In genomic region chr14:122449601-122450495, GRCm38 (mm10) we compare ENCODE assay signal across 9 mouse cellular contexts. TPM values are rescaled to one million over a fixed set of nuclear protein-coding genes. Genes with fewer than 3 reads are reported as not detected.
DNase-seq lines count a peak whose midpoint lies in the region; ATAC-seq and TF ChIP-seq lines count a peak whose summit lies in the region.
"Had no signal": no experiment of that assay in that cellular context is flagged by ENCODE, and none has a peak within 500 bp of the region (broad histone marks: within the 10 kb centered on the region; RNA-seq: fewer than 3 reads in every experiment).

No protein-coding gene starts in this region.

- no peaks in the 10 kb centered on the region for H3K79me2 ChIP-seq in heart, adult 2 months (replicated peaks; ENCODE audit: control insufficient read depth, insufficient read depth, low read length)

- peaks cover 22% of the 10 kb centered on the region for H3K4me1 ChIP-seq in heart, embryonic 12.5 days (replicated peaks)
- no peaks in the 10 kb centered on the region for H3K4me1 ChIP-seq in heart, adult 2 months (ENCODE audit: control insufficient read depth, insufficient read depth, low read length)
- H3K4me1 ChIP-seq in forebrain, embryonic 14.5 days (ENCODE audit: control insufficient read depth, insufficient read depth, low read length) = peaks cover 39% of the 10 kb centered on the region
- peaks cover 59% of the 10 kb centered on the region for H3K4me1 ChIP-seq in midbrain, embryonic 10.5 days

- H3K36me3 ChIP-seq in heart, embryonic 12.5 days = no peaks in the 10 kb centered on the region
- H3K36me3 ChIP-seq in heart, adult 2 months (ENCODE audit: control insufficient read depth, insufficient read depth, low read length) = no peaks in the 10 kb centered on the region
- H3K36me3 ChIP-seq in forebrain, embryonic 14.5 days (ENCODE audit: control insufficient read depth, insufficient read depth, low read length) = no peaks in the 10 kb centered on the region
- H3K36me3 ChIP-seq in midbrain, embryonic 10.5 days = no peaks in the 10 kb centered on the region

- peaks cover 81% of the 10 kb centered on the region for H3K27me3 ChIP-seq in heart, embryonic 12.5 days (replicated peaks)
- peaks cover 15% of the 10 kb centered on the region for H3K27me3 ChIP-seq in heart, adult 2 months (ENCODE audit: control insufficient read depth, insufficient read depth, low read length)
- H3K27me3 ChIP-seq in forebrain, embryonic 14.5 days (replicated peaks; ENCODE audit: control insufficient read depth, insufficient read depth, low read length) = peaks cover 33% of the 10 kb centered on the region
- peaks cover 97% of the 10 kb centered on the region for H3K27me3 ChIP-seq in midbrain, embryonic 10.5 days (ENCODE audit: low read depth, poor library complexity, severe bottlenecking)

- H3K4me2 ChIP-seq in heart, embryonic 12.5 days = peak overlapping the region; percentile 90
- H3K4me2 ChIP-seq in forebrain, embryonic 14.5 days (ENCODE audit: low read length) = peak overlapping the region; percentile 73

- H3K4me3 ChIP-seq in heart, embryonic 12.5 days = peak overlapping the region; percentile 49
- H3K4me3 ChIP-seq in heart, adult 2 months = no peak overlapping the region
- H3K4me3 ChIP-seq in forebrain, embryonic 14.5 days (ENCODE audit: low read depth, low read length) = peak overlapping the region; percentile 39
- peak overlapping the region; percentile 64 for H3K4me3 ChIP-seq in midbrain, embryonic 10.5 days

- no peaks in the 10 kb centered on the region for H3K9me3 ChIP-seq in heart, embryonic 12.5 days (replicated peaks)
- H3K9me3 ChIP-seq in forebrain, embryonic 14.5 days (replicated peaks; ENCODE audit: control insufficient read depth, low read length) = no peaks in the 10 kb centered on the region
- H3K9me3 ChIP-seq in midbrain, embryonic 10.5 days (replicated peaks) = no peaks in the 10 kb centered on the region

- TF ChIP-seq POLR2A in heart, adult 2 months (IDR thresholded peaks at IDR 0.05; ENCODE audit: insufficient read depth, low read depth, low read length) = no peak

- intact Hi-C loops in heart, adult 2 months (cut with DNase I) = no loop called here

- no peak for TF ChIP-seq CTCF in heart, adult 2 months (IDR thresholded peaks at IDR 0.05)

- ATAC-seq in heart, embryonic 12.5 days (ENCODE audit: insufficient number of reproducible peaks, low FRiP score) = no peak
- peak; percentile 38; the same call in 1 of the 2 replicates for ATAC-seq in cerebellum, adult (ENCODE audit: insufficient number of reproducible peaks, low FRiP score, low TSS enrichment)
- no peak for ATAC-seq in forebrain, embryonic 14.5 days

- no peak for TF ChIP-seq EP300 in heart, adult 2 months (IDR thresholded peaks at IDR 0.05; ENCODE audit: insufficient read depth, low read depth, low read length)

- H3K9ac ChIP-seq in heart, embryonic 12.5 days = no peak overlapping the region
- H3K9ac ChIP-seq in heart, adult 2 months (ENCODE audit: low read depth, low read length) = no peak overlapping the region
- peak overlapping the region; percentile 67 for H3K9ac ChIP-seq in forebrain, embryonic 14.5 days (ENCODE audit: low read length)

- no peak for DNase-seq in heart, adult 2 months
- DNase-seq in forebrain, embryonic 14.5 days (ENCODE audit: low spot score) = peak; percentile 55
- no peak for DNase-seq in midbrain, embryonic 10.5 days (ENCODE audit: low spot score)
- no peak for DNase-seq in frontal cortex, postnatal 14 days (ENCODE audit: low spot score in 2 of 2)
- no peak for DNase-seq in kidney, postnatal 36 days
- DNase-seq in left cerebral cortex, adult 11 months (ENCODE audit: low spot score) = no peak

- 3% methylated on average over 29 of the region's 29 CpGs for WGBS in heart, embryonic 12.5 days
- 5% methylated on average over 29 of the region's 29 CpGs for WGBS in heart, adult 2 months
- 4% methylated on average over 29 of the region's 29 CpGs for WGBS in forebrain, embryonic 14.5 days
- WGBS in midbrain, embryonic 10.5 days = 2% methylated on average over 29 of the region's 29 CpGs

- no peak overlapping the region for H3K27ac ChIP-seq in heart, embryonic 12.5 days (ENCODE audit: poor library complexity, severe bottlenecking)
- no peak overlapping the region for H3K27ac ChIP-seq in heart, adult 2 months
- H3K27ac ChIP-seq in forebrain, embryonic 14.5 days (ENCODE audit: low read depth, low read length) = peak overlapping the region; percentile 86
- peak overlapping the region; percentile 93 for H3K27ac ChIP-seq in midbrain, embryonic 10.5 days (replicated peaks)

RNA-seq across cellular contexts. Expression of gene Gm5089, which starts 1.1 kb away (rescaled TPM):
- polyA plus RNA-seq in heart, embryonic 12.5 days (2016; fragmentation: Nextera tagmentation; extraction: Ambion mirVana) = not detected in 2 replicates
- total RNA-seq in heart, adult 2 months (2021) = not detected
- not detected in 2 replicates for polyA plus RNA-seq in heart, adult 2 months (2012; rRNA removed)
- 0.25 and 0.33 TPM in 2 replicates for polyA plus RNA-seq in forebrain, embryonic 14.5 days (2014; fragmentation: Nextera tagmentation; extraction: Ambion mirVana)
- 0.82 and 1.3 TPM in 2 replicates for polyA plus RNA-seq in midbrain, embryonic 10.5 days (2016; fragmentation: Nextera tagmentation; extraction: Ambion mirVana)
- total RNA-seq: common myeloid progenitor, adult 5-6 weeks had no signal

RNA-seq across cellular contexts. Expression of gene Zic5, which starts 15.6 kb away (rescaled TPM):
- 0.04 TPM in 1 of 2 replicates, not detected in the other for polyA plus RNA-seq in heart, embryonic 12.5 days (2016; fragmentation: Nextera tagmentation; extraction: Ambion mirVana)
- total RNA-seq in heart, adult 2 months (2021) = not detected
- polyA plus RNA-seq in heart, adult 2 months (2012; rRNA removed) = not detected in 2 replicates
- 9.5 and 10.9 TPM in 2 replicates for polyA plus RNA-seq in forebrain, embryonic 14.5 days (2014; fragmentation: Nextera tagmentation; extraction: Ambion mirVana)
- 13.6 and 15.3 TPM in 2 replicates for polyA plus RNA-seq in midbrain, embryonic 10.5 days (2016; fragmentation: Nextera tagmentation; extraction: Ambion mirVana)
- total RNA-seq: common myeloid progenitor, adult 5-6 weeks had no signal

RNA-seq across cellular contexts. Expression of gene Zic2, which starts 25.4 kb away (rescaled TPM):
- polyA plus RNA-seq in heart, embryonic 12.5 days (2016; fragmentation: Nextera tagmentation; extraction: Ambion mirVana) = not detected in 2 replicates
- total RNA-seq in heart, adult 2 months (2021) = not detected
- polyA plus RNA-seq in heart, adult 2 months (2012; rRNA removed) = 0.31 TPM in 1 of 2 replicates, not detected in the other
- polyA plus RNA-seq in forebrain, embryonic 14.5 days (2014; fragmentation: Nextera tagmentation; extraction: Ambion mirVana) = 7.3 and 9.8 TPM in 2 replicates
- polyA plus RNA-seq in midbrain, embryonic 10.5 days (2016; fragmentation: Nextera tagmentation; extraction: Ambion mirVana) = 5.7 and 6.4 TPM in 2 replicates
- total RNA-seq: common myeloid progenitor, adult 5-6 weeks had no signal

RNA-seq across cellular contexts. Expression of gene Gm10837, which starts 40.5 kb away (rescaled TPM):
- not detected in 2 replicates for polyA plus RNA-seq in heart, embryonic 12.5 days (2016; fragmentation: Nextera tagmentation; extraction: Ambion mirVana)
- total RNA-seq in heart, adult 2 months (2021) = not detected
- polyA plus RNA-seq in heart, adult 2 months (2012; rRNA removed) = not detected in 2 replicates
- polyA plus RNA-seq in forebrain, embryonic 14.5 days (2014; fragmentation: Nextera tagmentation; extraction: Ambion mirVana) = 0.32 and 0.55 TPM in 2 replicates
- 0.07 and 0.25 TPM in 2 replicates for polyA plus RNA-seq in midbrain, embryonic 10.5 days (2016; fragmentation: Nextera tagmentation; extraction: Ambion mirVana)
- total RNA-seq: common myeloid progenitor, adult 5-6 weeks had no signal

Comparison
In these comparisons a context has a peak if more than half of its experiments do, and no peak if none do; other contexts are left out.
1. H3K27ac ChIP-seq: peak in forebrain, embryonic 14.5 days (single experiment) and midbrain, embryonic 10.5 days (single experiment); none in heart, embryonic 12.5 days (single experiment) and heart, adult 2 months (single experiment).
2. RNA of gene Zic5, which starts 15.6 kb away (polyA plus RNA-seq): 13.6 to 15.3 TPM in midbrain, embryonic 10.5 days and 9.5 to 10.9 TPM in forebrain, embryonic 14.5 days; 0.04 TPM in heart, embryonic 12.5 days and not detected in heart, adult 2 months; every median in the first group is over 10 times any median in the second.